Mouse (Mus musculus) lung, postnatal 0 days (tissue): ENCODE results near the gene Olfr324. TPM values are rescaled to one million over a fixed set of nuclear protein-coding genes. Genes with fewer than 3 reads are reported as not detected.

Source experiments
- ATAC-seq: fragments of 200-750 bp; cut with Nextera tagmentation; 2 replicates; pipeline ENCODE4 v1.8.0; 2017; ENCODE audit warnings: moderate library complexity
- DNase-seq: peaks from one replicate; pipeline ENCODE4 v3.0.0-alpha.2; 2016; ENCODE audit warnings: low spot score
- H3K27ac ChIP-seq: fragments of 300-500 bp; sonication (generic); 2 replicates; pipeline ENCODE4 v1.5.1; 2014; ENCODE audit warnings: antibody characterized with exemption, mild to moderate bottlenecking, low read length, mixed read lengths
- H3K27me3 ChIP-seq: fragments of 300-500 bp; sonication (generic); replicated peaks from 2 replicates; pipeline ENCODE4 v1.6.1; 2014; ENCODE audit warnings: low read length, mixed read lengths; ENCODE audit not compliant: insufficient read depth
- H3K36me3 ChIP-seq: fragments of 300-500 bp; sonication (generic); 2 replicates; pipeline ENCODE4 v1.6.1; 2014; ENCODE audit warnings: low read length, mixed read lengths; ENCODE audit not compliant: insufficient read depth
- H3K4me1 ChIP-seq: fragments of 300-500 bp; sonication (generic); 2 replicates; pipeline ENCODE4 v1.6.1; 2014; ENCODE audit warnings: antibody characterized with exemption, low read depth, low read length, mixed read lengths; ENCODE audit not compliant: insufficient read depth
- H3K4me2 ChIP-seq: fragments of 300-500 bp; sonication (generic); replicated peaks from 2 replicates; pipeline ENCODE4 v1.6.1; 2014; ENCODE audit warnings: low read depth, mild to moderate bottlenecking, low read length, moderate library complexity, mixed read lengths
- H3K4me3 ChIP-seq: fragments of 300-500 bp; sonication (generic); 2 replicates; pipeline ENCODE4 v1.5.1; 2014; ENCODE audit warnings: low read depth, low read length
- H3K9ac ChIP-seq: fragments of 300-500 bp; sonication (generic); replicated peaks from 2 replicates; pipeline ENCODE4 v1.6.1; 2014; ENCODE audit warnings: low read depth, mild to moderate bottlenecking
- H3K9me3 ChIP-seq: fragments of 300-500 bp; sonication (generic); 2 replicates; pipeline ENCODE4 v1.6.1; 2016; ENCODE audit warnings: low read length, mixed read lengths
- CTCF ChIP-seq: IDR thresholded peaks from 2 replicates; pipeline ENCODE4 v1.5.1; 2016; ENCODE audit warnings: antibody characterized with exemption, mild to moderate bottlenecking
- EP300 ChIP-seq: IDR thresholded peaks from 2 replicates; pipeline ENCODE4 v1.6.1; 2016; ENCODE audit warnings: antibody characterized with exemption, mild to moderate bottlenecking, control low read depth
- WGBS: fragments of 180-500 bp; shearing (Covaris S2); extraction: QIAGEN DNeasy Blood & Tissue Kit; methylation state at CpG from one replicate; pipeline ENCODE4 v1.1.7; 2014; 5-methylcytosine and 5-hydroxymethylcytosine counted together
- polyA plus RNA-seq: library from polyadenylated mRNA; unstranded; fragments of >200 nt; fragmentation: Nextera tagmentation; extraction: Ambion mirVana; gene quantifications from 2 replicates; pipeline ENCODE4 v1.2.1, GENCODE M21; 2015

Gene Olfr324
- polyA plus RNA-seq, 1 experiment from 2014 or later: not detected

GRCm38 (mm10) chr11:58638176-58638701 is 43.3 kb downstream of the Olfr324 start:
- H3K36me3 ChIP-seq: no peaks in the 10 kb centered on the region
- H3K4me2 ChIP-seq: no peak overlapping the region
- 0 out of 2 replicates have a peak, but pooled peaks cover 4% of the 10 kb centered on the region for H3K4me1 ChIP-seq
- no peak for ATAC-seq
- no peak overlapping the region for H3K27ac ChIP-seq
- no peak for TF ChIP-seq EP300
- no peak for TF ChIP-seq CTCF
- peaks cover 7% of the 10 kb centered on the region; the same call in 1 of the 2 replicates for H3K27me3 ChIP-seq
- no peaks in the 10 kb centered on the region for H3K9me3 ChIP-seq
- WGBS: 49% methylated on average over 7 of the region's 7 CpGs
- H3K9ac ChIP-seq: no peak overlapping the region
- no peak overlapping the region for H3K4me3 ChIP-seq
- DNase-seq: no peak

GRCm38 (mm10) chr11:58640272-58640867 is 45.5 kb downstream of the Olfr324 start, which contains the start of gene Trim58:
Trim58 (plus strand) TSS chr11:58640465.
- Histone ChIP-seq H3K4me2 (peak within 1 kb of the TSS; percentile 27; the same call in 1 of the 2 replicates), H3K4me3 (peak within 1 kb of the TSS; percentile 23), H3K4me1 (0 out of 2 replicates have a peak, but pooled peaks cover 4% of the 10 kb centered on the region), H3K9me3 (no peaks in the 10 kb centered on the region), H3K27me3 (peaks cover 7% of the 10 kb centered on the region; the same call in 1 of the 2 replicates), H3K9ac (no peak within 1 kb of the TSS), H3K36me3 (no peaks in the 10 kb centered on the region), H3K27ac (no peak within 1 kb of the TSS)
- peak; percentile 7 for DNase-seq
- ATAC-seq: peak; percentile 35; the same call in 1 of the 2 replicates
- 3% methylated on average over 34 of the region's 34 CpGs for WGBS
- no peak for TF ChIP-seq CTCF

- WGBS: 23% methylated on average over 14 of the region's 14 CpGs
- no peak for ATAC-seq
- H3K27me3 ChIP-seq: peaks cover 7% of the 10 kb centered on the region; the same call in 1 of the 2 replicates
- no peaks in the 10 kb centered on the region for H3K36me3 ChIP-seq
- H3K27ac ChIP-seq: no peak overlapping the region
- H3K9ac ChIP-seq: no peak overlapping the region
- no peak for DNase-seq
- H3K9me3 ChIP-seq: no peaks in the 10 kb centered on the region
- H3K4me3 ChIP-seq: no peak overlapping the region
- H3K4me2 ChIP-seq: no peak overlapping the region
- TF ChIP-seq EP300: no peak
- 0 out of 2 replicates have a peak, but pooled peaks cover 4% of the 10 kb centered on the region for H3K4me1 ChIP-seq
Observed at GRCm38 (mm10) chr11:58641057-58641456, 46.1 kb downstream of the Olfr324 start.

- DNase-seq (no peak), ATAC-seq (peak; percentile 37; the same call in 1 of the 2 replicates)
- Histone ChIP-seq H3K36me3 (no peaks in the 10 kb centered on the region), H3K27me3 (peaks cover 7% of the 10 kb centered on the region; the same call in 1 of the 2 replicates), H3K9me3 (no peaks in the 10 kb centered on the region), H3K9ac (no peak overlapping the region), H3K4me2 (no peak overlapping the region), H3K4me1 (0 out of 2 replicates have a peak, but pooled peaks cover 4% of the 10 kb centered on the region), H3K4me3 (no peak overlapping the region), H3K27ac (no peak overlapping the region)
- WGBS: 71% methylated on average over 13 of the region's 13 CpGs
- no peak for TF ChIP-seq CTCF
- TF ChIP-seq EP300: no peak
Observed at GRCm38 (mm10) chr11:58641638-58642358, 46.9 kb downstream of the Olfr324 start.

- 0 out of 2 replicates have a peak, but pooled peaks cover 4% of the 10 kb centered on the region for H3K4me1 ChIP-seq
- 29% methylated on average over 6 of the region's 6 CpGs for WGBS
- TF ChIP-seq EP300 (no peak), CTCF (peak; percentile 68)
- no peak overlapping the region for H3K4me3 ChIP-seq
- ATAC-seq (no peak), DNase-seq (peak; percentile 6)
- no peaks in the 10 kb centered on the region for H3K9me3 ChIP-seq
- no peak overlapping the region for H3K27ac ChIP-seq
- H3K27me3 ChIP-seq: peaks cover 7% of the 10 kb centered on the region; the same call in 1 of the 2 replicates
- no peaks in the 10 kb centered on the region for H3K36me3 ChIP-seq
- no peak overlapping the region for H3K9ac ChIP-seq
- H3K4me2 ChIP-seq: no peak overlapping the region
Observed at GRCm38 (mm10) chr11:58643350-58643749, 48.4 kb downstream of the Olfr324 start.

Other genes with a start within 250 kb of the Olfr324 start
- not detected in 2 replicates for gene Lypd8, start 216.1 kb upstream of the Olfr324 start, polyA plus RNA-seq
- not detected in 2 replicates for gene 1810065E05Rik, start 174.0 kb upstream of the Olfr324 start, polyA plus RNA-seq
- gene Gm12253, start 162.6 kb upstream of the Olfr324 start, polyA plus RNA-seq: not detected in 2 replicates
- gene Lypd9, start 142.2 kb upstream of the Olfr324 start, polyA plus RNA-seq: not detected in 2 replicates
- gene Olfr30, start 132.8 kb upstream of the Olfr324 start, polyA plus RNA-seq: not detected in 2 replicates
- gene Olfr332, start 102.6 kb upstream of the Olfr324 start, polyA plus RNA-seq: not detected in 2 replicates
- not detected in 2 replicates for gene Olfr331, start 92.5 kb upstream of the Olfr324 start, polyA plus RNA-seq
- gene Olfr330, start 60.3 kb upstream of the Olfr324 start, polyA plus RNA-seq: not detected in 2 replicates
- not detected in 2 replicates for gene Olfr329-ps, start 48.7 kb upstream of the Olfr324 start, polyA plus RNA-seq
- gene Olfr328, start 39.5 kb upstream of the Olfr324 start, polyA plus RNA-seq: 0.07 TPM in 1 of 2 replicates, not detected in the other
- gene Olfr224, start 24.6 kb upstream of the Olfr324 start, polyA plus RNA-seq: not detected in 2 replicates
- not detected in 2 replicates for gene Olfr325, start 17.4 kb upstream of the Olfr324 start, polyA plus RNA-seq
- gene 2210407C18Rik, start 21.0 kb downstream of the Olfr324 start, polyA plus RNA-seq: not detected in 2 replicates
- gene Olfr323, start 35.4 kb downstream of the Olfr324 start, polyA plus RNA-seq: not detected in 2 replicates
- 0.08 and 0.20 TPM in 2 replicates for gene Trim58, start 45.4 kb downstream of the Olfr324 start, polyA plus RNA-seq
- not detected in 2 replicates for gene Olfr322, start 63.7 kb downstream of the Olfr324 start, polyA plus RNA-seq
- not detected in 2 replicates for gene Olfr320, start 86.0 kb downstream of the Olfr324 start, polyA plus RNA-seq
- gene Olfr319, start 104.0 kb downstream of the Olfr324 start, polyA plus RNA-seq: not detected in 2 replicates
- gene Olfr318, start 128.9 kb downstream of the Olfr324 start, polyA plus RNA-seq: not detected in 2 replicates
- not detected in 2 replicates for gene Olfr317, start 144.1 kb downstream of the Olfr324 start, polyA plus RNA-seq
- not detected in 2 replicates for gene Olfr316, start 157.6 kb downstream of the Olfr324 start, polyA plus RNA-seq
- not detected in 2 replicates for gene Olfr315, start 178.1 kb downstream of the Olfr324 start, polyA plus RNA-seq
- gene Olfr314, start 187.8 kb downstream of the Olfr324 start, polyA plus RNA-seq: not detected in 2 replicates
- 31.4 and 36.1 TPM in 2 replicates for gene Fam183b, start 206.8 kb downstream of the Olfr324 start, polyA plus RNA-seq
- gene Olfr313, start 219.9 kb downstream of the Olfr324 start, polyA plus RNA-seq: not detected in 2 replicates
- not detected in 2 replicates for gene Olfr312, start 234.1 kb downstream of the Olfr324 start, polyA plus RNA-seq
- not detected in 2 replicates for gene Olfr311, start 244.1 kb downstream of the Olfr324 start, polyA plus RNA-seq